Mouse (Mus musculus) cerebellum, adult 2 months (tissue): ENCODE measurements at regions not wholly inside any gene's neighbourhood (a gene's known extent, or its start where the extent isn't known, plus 50 kb on each side); places are given as distances from the start of the nearest gene placed in this dataset.

Experiments used
- CTCF ChIP-seq: fragments of 200-500 bp; IDR thresholded peaks from 2 replicates; pipeline ENCODE4 v1.5.1; 2011; ENCODE audit warnings: low read depth, mild to moderate bottlenecking, control low read depth, low read length, moderate library complexity, borderline replicate concordance; ENCODE audit not compliant: insufficient read depth
- POLR2A ChIP-seq: fragments of 200-500 bp; IDR thresholded peaks from 2 replicates; pipeline ENCODE4 v1.6.1; 2011; ENCODE audit warnings: low read length, control low read depth, borderline replicate concordance; ENCODE audit not compliant: insufficient read depth

DNA sequence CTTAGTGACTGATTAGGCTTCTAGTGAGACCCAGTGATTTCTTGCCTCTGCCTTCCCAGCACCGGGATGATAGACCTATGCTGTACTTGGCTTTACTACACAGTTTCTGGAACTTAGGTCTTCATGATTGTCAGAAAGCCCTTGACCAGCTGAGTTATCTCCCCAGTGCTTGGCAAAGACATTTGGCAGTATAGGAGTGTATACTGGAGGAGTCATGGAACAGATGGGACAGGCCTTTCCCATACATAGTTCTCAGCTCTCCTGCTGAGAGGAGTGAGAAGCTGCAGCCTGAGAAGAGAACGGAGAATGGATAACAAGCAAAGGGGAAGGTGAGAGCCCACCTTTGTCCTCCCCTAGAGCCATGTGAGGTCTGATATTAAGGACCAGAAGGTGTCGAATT is 230.6 kb upstream of the F930015N05Rik start:
- TF ChIP-seq CTCF = no peak
- TF ChIP-seq POLR2A = no peak
